Mouse (Mus musculus): ENCODE data around the gene Cdcp1. TPM values are rescaled to one million over a fixed set of nuclear protein-coding genes. Genes with fewer than 3 reads are reported as not detected.

Cdcp1 gene
- polyA plus RNA-seq, 2 experiments: 0.15 to 0.27 TPM

GRCm38 (mm10) chr9:123241191-123241590 lies 25.4 kb upstream of the Cdcp1 start:
- 77% methylated on average over 5 of the region's 5 CpGs for WGBS (ENCODE audit: insufficient replicate concordance)
- no peak for DNase-seq (ENCODE audit: low read depth in 3 of 3, low spot score in 3 of 3)
- no peak for ATAC-seq (ENCODE audit: insufficient read depth)
- no peaks in the 10 kb centered on the region for H3K27me3 ChIP-seq (ENCODE audit: control insufficient read depth, insufficient read depth, low read length)
- TF ChIP-seq CTCF (IDR thresholded peaks at IDR 0.05; ENCODE audit: low read depth): no peak
- H3K4me1 ChIP-seq (replicated peaks; ENCODE audit: control insufficient read depth in 2 of 2, insufficient read depth in 2 of 2, low read length in 1 of 2): no peaks in the 10 kb centered on the region
- no peaks in the 10 kb centered on the region for H3K36me3 ChIP-seq (replicated peaks; ENCODE audit: control insufficient read depth, insufficient read depth, low read depth)
- H3K9ac ChIP-seq (replicated peaks): no peak overlapping the region
- no peak overlapping the region for H3K27ac ChIP-seq
- no peak overlapping the region for H3K4me3 ChIP-seq (ENCODE audit: insufficient read depth in 1 of 2, low read depth in 2 of 2, low read length in 2 of 2)
- H3K9me3 ChIP-seq (ENCODE audit: control insufficient read depth, low read length): no peaks in the 10 kb centered on the region
- no peak overlapping the region for H3K4me2 ChIP-seq (ENCODE audit: low read depth)

- no peak overlapping the region for H3K27ac ChIP-seq
- H3K9me3 ChIP-seq (ENCODE audit: control insufficient read depth, low read length): no peaks in the 10 kb centered on the region
- TF ChIP-seq CTCF (IDR thresholded peaks at IDR 0.05; ENCODE audit: low read depth) (no peak), EP300 (IDR thresholded peaks at IDR 0.05; ENCODE audit: low read depth) (no peak)
- no peaks in the 10 kb centered on the region for H3K27me3 ChIP-seq (ENCODE audit: control insufficient read depth, insufficient read depth, low read length)
- H3K4me1 ChIP-seq (replicated peaks; ENCODE audit: control insufficient read depth in 2 of 2, insufficient read depth in 2 of 2, low read length in 1 of 2): no peaks in the 10 kb centered on the region
- no peak overlapping the region for H3K9ac ChIP-seq (replicated peaks)
- H3K36me3 ChIP-seq (replicated peaks; ENCODE audit: control insufficient read depth, insufficient read depth, low read depth): no peaks in the 10 kb centered on the region
- H3K4me2 ChIP-seq (ENCODE audit: low read depth): no peak overlapping the region
- WGBS (ENCODE audit: insufficient replicate concordance): 70% methylated on average over 2 of the region's 2 CpGs
- ATAC-seq (ENCODE audit: insufficient read depth) (no peak), DNase-seq (ENCODE audit: low read depth in 3 of 3, low spot score in 3 of 3) (no peak)
- H3K4me3 ChIP-seq (ENCODE audit: insufficient read depth in 1 of 2, low read depth in 2 of 2, low read length in 2 of 2): no peak overlapping the region
These were observed 24.9 kb upstream of the Cdcp1 start for GRCm38 (mm10) chr9:123240751-123241150.

- TF ChIP-seq CTCF (IDR thresholded peaks at IDR 0.05; ENCODE audit: low read depth) (no peak), EP300 (IDR thresholded peaks at IDR 0.05; ENCODE audit: low read depth) (no peak)
- Histone ChIP-seq H3K9me3 (ENCODE audit: control insufficient read depth, low read length) (no peaks in the 10 kb centered on the region), H3K27ac (no peak overlapping the region), H3K4me3 (ENCODE audit: insufficient read depth in 1 of 2, low read depth in 2 of 2, low read length in 2 of 2) (no peak overlapping the region), H3K9ac (replicated peaks) (no peak overlapping the region), H3K36me3 (replicated peaks; ENCODE audit: control insufficient read depth, insufficient read depth, low read depth) (no peaks in the 10 kb centered on the region), H3K4me1 (replicated peaks; ENCODE audit: control insufficient read depth in 2 of 2, insufficient read depth in 2 of 2, low read length in 1 of 2) (no peaks in the 10 kb centered on the region), H3K27me3 (ENCODE audit: control insufficient read depth, insufficient read depth, low read length) (no peaks in the 10 kb centered on the region), H3K4me2 (ENCODE audit: low read depth) (no peak overlapping the region)
- 85% methylated on average over 5 of the region's 5 CpGs for WGBS (ENCODE audit: insufficient replicate concordance)
- no peak for DNase-seq (ENCODE audit: low read depth in 3 of 3, low spot score in 3 of 3)
- no peak for ATAC-seq (ENCODE audit: insufficient read depth)
These were observed 24.4 kb upstream of the Cdcp1 start for GRCm38 (mm10) chr9:123240271-123240670.

- H3K27ac ChIP-seq: no peak overlapping the region
- WGBS (ENCODE audit: insufficient replicate concordance): 43% methylated on average over 2 of the region's 2 CpGs
- H3K9me3 ChIP-seq (ENCODE audit: control insufficient read depth, low read length): no peaks in the 10 kb centered on the region
- TF ChIP-seq CTCF (IDR thresholded peaks at IDR 0.05; ENCODE audit: low read depth): no peak
- no peak overlapping the region for H3K9ac ChIP-seq (replicated peaks)
- H3K36me3 ChIP-seq (replicated peaks; ENCODE audit: control insufficient read depth, insufficient read depth, low read depth): no peaks in the 10 kb centered on the region
- H3K4me1 ChIP-seq (replicated peaks; ENCODE audit: control insufficient read depth in 2 of 2, insufficient read depth in 2 of 2, low read length in 1 of 2): no peaks in the 10 kb centered on the region
- H3K4me3 ChIP-seq (ENCODE audit: insufficient read depth in 1 of 2, low read depth in 2 of 2, low read length in 2 of 2): no peak overlapping the region
- DNase-seq (ENCODE audit: low read depth in 3 of 3, low spot score in 3 of 3): no peak
- no peaks in the 10 kb centered on the region for H3K27me3 ChIP-seq (ENCODE audit: control insufficient read depth, insufficient read depth, low read length)
- no peak for ATAC-seq (ENCODE audit: insufficient read depth)
- H3K4me2 ChIP-seq (ENCODE audit: low read depth): no peak overlapping the region
These were observed 23.8 kb upstream of the Cdcp1 start for GRCm38 (mm10) chr9:123239651-123240050.

- Histone ChIP-seq H3K36me3 (replicated peaks; ENCODE audit: control insufficient read depth, insufficient read depth, low read depth) (no peaks in the 10 kb centered on the region), H3K27me3 (ENCODE audit: control insufficient read depth, insufficient read depth, low read length) (no peaks in the 10 kb centered on the region), H3K4me1 (replicated peaks; ENCODE audit: control insufficient read depth in 2 of 2, insufficient read depth in 2 of 2, low read length in 1 of 2) (no peaks in the 10 kb centered on the region), H3K4me2 (ENCODE audit: low read depth) (no peak overlapping the region), H3K27ac (no peak overlapping the region), H3K9me3 (ENCODE audit: control insufficient read depth, low read length) (no peaks in the 10 kb centered on the region), H3K9ac (replicated peaks) (no peak overlapping the region), H3K4me3 (ENCODE audit: insufficient read depth in 1 of 2, low read depth in 2 of 2, low read length in 2 of 2) (no peak overlapping the region)
- DNase-seq (ENCODE audit: low read depth in 3 of 3, low spot score in 3 of 3) (no peak), ATAC-seq (ENCODE audit: insufficient read depth) (no peak)
- TF ChIP-seq CTCF (IDR thresholded peaks at IDR 0.05; ENCODE audit: low read depth) (no peak), EP300 (IDR thresholded peaks at IDR 0.05; ENCODE audit: low read depth) (no peak)
- 52% methylated on average over 4 of the region's 4 CpGs for WGBS (ENCODE audit: insufficient replicate concordance)
These were observed 22.6 kb upstream of the Cdcp1 start for GRCm38 (mm10) chr9:123238256-123239045.

Measured in liver, embryonic 14.5 days (tissue).